Mouse (Mus musculus): Measurements from ENCODE around the gene Olfr1264.

The Olfr1264 gene

DNA sequence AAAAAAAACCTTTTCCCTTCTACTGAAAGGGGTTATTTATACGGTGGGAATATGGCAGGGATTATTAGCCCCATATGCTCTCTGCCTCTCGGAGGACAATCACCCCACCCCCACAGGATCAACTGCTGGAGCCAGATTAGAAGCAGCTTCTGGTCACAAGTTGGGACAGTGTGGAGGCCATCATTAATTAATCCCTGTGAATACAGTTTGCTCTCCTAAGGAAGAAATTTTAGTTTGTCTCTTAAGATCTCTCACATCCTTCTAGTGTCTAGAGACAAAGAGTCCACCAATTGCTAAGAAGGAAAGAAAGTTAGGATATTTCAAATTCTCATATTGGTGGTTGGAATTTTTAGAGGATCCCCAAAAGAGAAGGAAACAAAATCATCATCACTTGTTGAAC, at the start of gene Olfr1264:
Gene Olfr1264, minus strand, starts transcription at position 101 of the 400 bp plus-strand sequence.
- DNase-seq (ENCODE audit: low spot score): no peak

DNA sequence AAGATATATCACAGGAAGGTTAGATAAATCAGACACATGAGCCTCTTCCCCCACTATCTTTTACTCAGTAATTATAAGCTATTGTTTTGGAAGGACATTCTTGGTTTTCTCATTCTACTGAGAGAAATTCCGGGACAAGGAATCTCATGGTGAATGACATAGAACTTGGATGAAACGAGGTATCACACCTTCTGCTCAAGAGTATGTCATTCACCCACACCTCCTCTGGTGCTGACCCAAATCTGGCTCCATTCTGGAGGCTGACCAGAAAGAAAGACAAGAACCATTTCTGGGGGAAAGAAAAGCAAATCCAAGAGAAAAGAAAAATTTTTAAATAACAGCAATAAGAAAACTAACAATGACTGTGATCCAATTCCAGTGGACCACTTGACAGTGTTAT, 44.7 kb upstream of the Olfr1264 start:
- no peak for DNase-seq (ENCODE audit: low spot score)

DNA sequence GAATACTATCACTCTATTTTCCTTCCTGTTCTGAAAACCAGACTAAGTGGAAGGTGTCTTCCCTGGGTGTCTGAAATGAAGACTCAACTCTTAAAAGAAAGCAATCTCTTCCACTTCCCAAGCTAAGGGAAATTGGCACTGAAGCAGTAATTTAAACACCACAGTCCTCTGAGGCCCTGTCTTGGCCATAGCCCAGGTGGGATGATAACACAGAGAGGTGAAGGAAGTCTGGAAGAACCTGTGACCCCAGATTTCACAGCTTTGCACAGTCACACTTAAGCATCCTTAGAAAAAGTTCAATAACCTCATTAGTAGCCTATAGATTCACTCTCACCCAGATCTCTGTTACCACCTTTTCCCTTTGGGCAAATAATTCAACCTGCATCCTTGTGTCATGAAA, 38.1 kb upstream of the Olfr1264 start, which contains the start of gene Olfr140:
Gene Olfr140, minus strand, starts transcription at position 101 of the 400 bp plus-strand sequence.
- no peak for DNase-seq (ENCODE audit: low spot score)

DNA sequence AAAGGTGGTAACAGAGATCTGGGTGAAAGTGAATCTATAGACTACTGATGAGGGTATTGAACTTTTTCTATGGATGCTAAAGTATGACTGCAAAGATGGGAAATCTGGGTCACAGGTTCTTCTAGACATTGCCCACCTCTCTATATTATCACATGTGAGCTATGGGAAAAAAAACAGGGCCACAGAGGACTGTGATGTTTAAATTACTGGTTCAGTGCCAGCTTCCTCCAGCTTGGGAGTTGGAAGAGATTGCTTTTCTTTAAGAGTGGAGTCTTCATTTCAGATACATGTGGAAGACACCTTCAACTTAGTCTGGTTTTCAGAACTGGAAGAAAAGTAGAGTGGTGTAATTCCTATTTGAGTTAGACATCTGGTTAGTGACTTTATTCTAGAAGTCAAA, 9.7 kb upstream of the Olfr1264 start, which contains the start of gene Olfr1265:
Gene Olfr1265, plus strand, starts transcription at position 301 of the 400 bp plus-strand sequence.
- no peak for DNase-seq (ENCODE audit: low spot score)

DNA sequence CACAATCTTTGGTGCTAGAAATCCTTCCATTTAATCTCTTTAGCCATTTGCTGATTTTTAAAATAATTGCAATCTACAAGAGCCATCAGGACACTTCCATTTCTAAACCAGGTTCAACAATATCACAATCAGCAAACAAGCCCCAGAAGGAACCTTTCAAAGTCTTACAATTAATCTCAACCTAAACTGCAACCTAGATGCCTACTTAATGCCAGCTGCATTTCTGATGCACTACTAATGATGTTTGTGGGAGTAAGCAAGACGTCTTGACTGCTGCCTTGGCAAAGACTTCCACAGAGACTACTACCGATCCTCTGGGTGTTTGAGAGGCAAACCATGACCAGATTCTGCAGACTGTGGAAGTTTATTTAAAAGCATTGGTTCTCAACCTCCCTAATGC, 13.5 kb downstream of the Olfr1264 start, which contains the start of gene Olfr1263:
Gene Olfr1263, plus strand, starts transcription at position 301 of the 400 bp plus-strand sequence.
- DNase-seq (ENCODE audit: low spot score): no peak

DNA sequence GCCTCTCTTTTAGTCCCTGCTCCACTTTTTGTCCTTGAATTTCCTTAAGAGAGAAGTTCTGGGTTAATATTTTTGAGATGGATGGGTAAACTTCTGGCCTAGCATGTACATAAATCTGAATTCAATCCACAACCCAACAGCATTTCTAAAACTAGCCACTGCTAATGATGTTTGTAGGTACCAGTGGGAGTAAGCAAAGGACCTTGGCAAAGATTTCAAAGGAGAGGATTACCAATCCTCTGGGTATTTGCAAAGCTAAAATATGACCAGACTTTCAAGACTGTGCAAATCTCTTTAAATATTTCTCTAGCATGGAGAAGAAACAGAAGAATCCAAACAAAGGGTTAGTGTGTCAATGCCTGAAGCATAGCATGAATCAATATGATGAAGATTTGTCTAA, 25.5 kb downstream of the Olfr1264 start, which contains the start of gene Olfr1262:
Gene Olfr1262, plus strand, starts transcription at position 301 of the 400 bp plus-strand sequence.
- DNase-seq (ENCODE audit: low spot score): no peak

DNA sequence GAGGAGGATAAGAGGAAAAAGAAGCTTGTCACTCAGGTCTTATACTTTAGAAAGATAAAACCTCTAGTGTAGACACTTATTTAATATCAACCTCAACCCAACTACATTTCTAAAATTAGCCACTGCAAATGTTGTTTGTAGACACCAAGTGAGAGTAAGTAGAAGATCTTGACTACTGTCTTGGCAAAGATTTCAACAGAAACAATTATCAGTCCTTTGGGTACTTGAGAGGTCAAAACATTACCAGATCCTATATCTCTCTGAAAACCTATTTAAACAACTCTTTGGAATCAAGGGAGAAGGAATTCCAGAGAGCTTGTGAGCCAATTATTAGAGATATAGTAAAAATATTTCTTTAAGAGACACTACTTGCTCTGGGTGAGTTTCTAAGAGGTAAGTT, 34.5 kb downstream of the Olfr1264 start, which contains the start of gene Olfr1261:
Gene Olfr1261, plus strand, starts transcription at position 301 of the 400 bp plus-strand sequence.
- DNase-seq (ENCODE audit: low spot score): no peak

DNA sequence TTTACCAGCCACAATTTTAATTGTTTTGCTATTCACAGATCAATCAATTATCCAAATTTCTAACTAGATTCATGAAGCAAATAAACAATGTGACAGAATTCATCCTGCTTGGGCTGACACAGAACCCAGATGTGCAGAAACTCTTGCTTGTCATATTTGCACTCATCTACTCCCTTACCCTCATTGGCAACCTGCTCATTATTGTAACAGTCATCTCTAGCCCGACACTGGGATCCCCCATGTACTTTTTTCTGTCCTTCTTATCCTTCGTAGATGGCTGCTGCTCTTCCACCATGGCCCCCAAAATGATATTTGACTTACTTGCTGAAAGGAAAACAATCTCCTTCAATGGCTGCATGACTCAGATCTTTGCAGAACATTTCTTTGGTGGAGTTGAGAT, 47.7 kb downstream of the Olfr1264 start:
- DNase-seq (ENCODE audit: low spot score): no peak

DNA sequence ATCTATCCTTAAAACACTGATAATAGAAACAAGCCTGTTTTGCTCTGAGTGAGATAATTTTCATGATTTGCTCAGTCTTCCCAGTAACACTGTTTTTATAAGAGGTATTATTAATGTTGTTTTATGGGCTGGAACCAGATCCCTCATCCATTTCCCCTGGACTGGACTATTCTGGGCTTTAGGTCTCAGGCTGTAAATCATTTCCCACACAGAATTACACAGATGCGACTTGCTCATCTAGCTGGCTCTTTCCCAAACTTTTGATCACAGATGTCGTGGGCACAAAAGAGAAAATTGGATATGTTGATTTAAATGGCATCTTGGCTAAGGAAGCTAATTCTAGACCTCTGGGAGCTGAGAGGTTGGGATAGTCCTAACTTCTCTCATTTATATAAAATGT, 51.2 kb downstream of the Olfr1264 start, which contains the start of gene Olfr1260:
Gene Olfr1260, plus strand, starts transcription at position 157 of the 400 bp plus-strand sequence.
- no peak for DNase-seq (ENCODE audit: low spot score)

Data from T-cell, adult 2 months (primary cell).